Mouse (Mus musculus): Measurements from ENCODE around the gene Fbxw10.

DNA sequence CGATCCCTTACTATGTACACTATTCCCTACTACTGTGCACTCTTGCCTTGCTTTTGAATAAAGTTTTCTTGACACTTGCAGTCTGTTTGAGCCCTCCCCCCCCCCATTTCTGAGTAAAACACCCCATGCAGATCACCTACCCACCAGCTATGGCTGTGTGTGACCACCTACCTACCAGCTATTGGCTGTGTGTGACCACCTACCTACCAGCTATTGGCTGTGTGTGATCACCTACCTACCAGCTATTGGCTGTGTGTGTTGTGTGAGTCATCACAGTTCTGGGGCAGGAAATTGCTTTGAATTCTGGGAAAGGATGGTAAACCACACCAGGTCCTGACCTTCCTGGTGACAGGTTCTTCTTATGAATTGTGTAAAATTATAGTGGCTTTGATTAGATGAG, 31.4 kb upstream of the Fbxw10 start:
- TF ChIP-seq CTCF (conservative IDR thresholded peaks at IDR 0.05; ENCODE audit: low read length), result no peak
- no peak for TF ChIP-seq POU5F1 (IDR thresholded peaks at IDR 0.05; ENCODE audit: borderline replicate concordance, low read length)
